Mouse (Mus musculus) brain, embryonic 14.5 days (tissue): Measurements from ENCODE around the gene Hes1.

Experiments
- CTCF ChIP-seq: fragments of 200-500 bp; IDR thresholded peaks from 2 replicates; pipeline ENCODE4 v1.5.1; 2012; ENCODE audit warnings: inconsistent platforms, mild to moderate bottlenecking, moderate library complexity, borderline replicate concordance; ENCODE audit not compliant: insufficient read depth, insufficient read length; ENCODE audit errors: extremely low read depth
- POLR2A ChIP-seq: fragments of 200-500 bp; IDR thresholded peaks from 2 replicates; pipeline ENCODE4 v1.6.1; 2012; ENCODE audit warnings: mild to moderate bottlenecking, inconsistent platforms, borderline replicate concordance; ENCODE audit not compliant: poor library complexity, insufficient read depth, insufficient read length, severe bottlenecking; ENCODE audit errors: extremely low read depth

GRCm38 (mm10) chr16:30068041-30069020, 4.1 kb downstream of the Hes1 start:
- no peak for TF ChIP-seq POLR2A
- TF ChIP-seq CTCF = no peak
